Mouse (Mus musculus): ENCODE data around the gene Lin37. TPM values are rescaled to one million over a fixed set of nuclear protein-coding genes. Genes with fewer than 3 reads are reported as not detected.
A peak's percentile ranks its signal among the peaks of the same experiment; 100 is the strongest.

Gene Lin37
- polyA plus RNA-seq, 1 experiment from 2014 or later, result 60.4 TPM

GRCm38 (mm10) chr7:30520396-30520795, 39.2 kb downstream of the Lin37 start:
- no peak overlapping the region for H3K4me2 ChIP-seq (replicated peaks)
- no peak overlapping the region for H3K4me3 ChIP-seq (replicated peaks)
- no peaks in the 10 kb centered on the region for H3K9me3 ChIP-seq
- peaks cover 32% of the 10 kb centered on the region for H3K36me3 ChIP-seq
- no peaks in the 10 kb centered on the region; the same call in 1 of the 2 replicates for H3K27me3 ChIP-seq
- 46% methylated on average over 4 of the region's 4 CpGs for WGBS
- H3K27ac ChIP-seq, result no peak overlapping the region
- ATAC-seq, result peak; percentile 10
- peak overlapping the region; percentile 14; the same call in 1 of the 2 replicates for H3K9ac ChIP-seq (replicated peaks)
- peaks cover 14% of the 10 kb centered on the region for H3K4me1 ChIP-seq (replicated peaks)

GRCm38 (mm10) chr7:30518325-30518724, 41.3 kb downstream of the Lin37 start:
- Histone ChIP-seq H3K27ac (no peak overlapping the region), H3K9ac (replicated peaks) (no peak overlapping the region), H3K36me3 (peaks cover 13% of the 10 kb centered on the region), H3K9me3 (no peaks in the 10 kb centered on the region), H3K27me3 (no peaks in the 10 kb centered on the region; the same call in 1 of the 2 replicates), H3K4me1 (replicated peaks) (peaks cover 11% of the 10 kb centered on the region), H3K4me2 (replicated peaks) (no peak overlapping the region), H3K4me3 (replicated peaks) (no peak overlapping the region)
- no peak for ATAC-seq
- WGBS, result 45% methylated on average over 8 of the region's 8 CpGs

- H3K9ac ChIP-seq (replicated peaks), result no peak overlapping the region
- ATAC-seq, result no peak
- H3K4me1 ChIP-seq (replicated peaks), result peaks cover 3% of the 10 kb centered on the region; the same call in 1 of the 2 replicates
- WGBS, result 61% methylated on average over 24 of the region's 24 CpGs
- H3K4me2 ChIP-seq (replicated peaks), result no peak overlapping the region
- H3K36me3 ChIP-seq, result no peaks in the 10 kb centered on the region
- H3K27me3 ChIP-seq, result no peaks in the 10 kb centered on the region; the same call in 1 of the 2 replicates
- H3K9me3 ChIP-seq, result no peaks in the 10 kb centered on the region
- no peak overlapping the region for H3K4me3 ChIP-seq (replicated peaks)
- H3K27ac ChIP-seq, result no peak overlapping the region
Measured at GRCm38 (mm10) chr7:30515003-30515760, 44.5 kb downstream of the Lin37 start.

- no peak overlapping the region for H3K27ac ChIP-seq
- no peaks in the 10 kb centered on the region for H3K36me3 ChIP-seq
- no peaks in the 10 kb centered on the region for H3K27me3 ChIP-seq
- 77% methylated on average over 4 of the region's 4 CpGs for WGBS
- ATAC-seq, result no peak
- no peaks in the 10 kb centered on the region for H3K9me3 ChIP-seq
- H3K9ac ChIP-seq (replicated peaks), result no peak overlapping the region
- no peak overlapping the region for H3K4me2 ChIP-seq (replicated peaks)
- H3K4me1 ChIP-seq (replicated peaks), result no peaks in the 10 kb centered on the region
- H3K4me3 ChIP-seq (replicated peaks), result no peak overlapping the region
Measured at GRCm38 (mm10) chr7:30508061-30508460, 51.6 kb downstream of the Lin37 start.

Small RNA genes within 50 kb of the gene (microRNA-seq; reads per million reads assigned to microRNA genes)
- gene Gm38670, result 0.82 reads per million
- not detected for gene Mir3569

Other genes with a start within 250 kb of the Lin37 start
- gene Syne4, start 245.0 kb downstream of the Lin37 start, polyA plus RNA-seq (2015; fragmentation: Nextera tagmentation; extraction: Ambion mirVana), result 10.8 and 11.7 TPM in 2 replicates
- not detected in 2 replicates for gene E130208F15Rik, start 238.1 kb downstream of the Lin37 start, polyA plus RNA-seq (2015; fragmentation: Nextera tagmentation; extraction: Ambion mirVana)
- 21.2 and 23.6 TPM in 2 replicates for gene Sdhaf1, start 235.9 kb downstream of the Lin37 start, polyA plus RNA-seq (2015; fragmentation: Nextera tagmentation; extraction: Ambion mirVana)
- gene Lrfn3, start 197.1 kb downstream of the Lin37 start, polyA plus RNA-seq (2015; fragmentation: Nextera tagmentation; extraction: Ambion mirVana), result 11.4 and 13.0 TPM in 2 replicates
- gene Tyrobp, start 146.1 kb downstream of the Lin37 start, polyA plus RNA-seq (2015; fragmentation: Nextera tagmentation; extraction: Ambion mirVana), result 21.0 and 23.8 TPM in 2 replicates
- 0.54 TPM in 1 of 2 replicates, not detected in the other for gene Hcst, start 140.0 kb downstream of the Lin37 start, polyA plus RNA-seq (2015; fragmentation: Nextera tagmentation; extraction: Ambion mirVana)
- 1.2 and 1.3 TPM in 2 replicates for gene Nfkbid, start 138.1 kb downstream of the Lin37 start, polyA plus RNA-seq (2015; fragmentation: Nextera tagmentation; extraction: Ambion mirVana)
- gene Aplp1, start 114.3 kb downstream of the Lin37 start, polyA plus RNA-seq (2015; fragmentation: Nextera tagmentation; extraction: Ambion mirVana), result 521 and 559 TPM in 2 replicates
- gene Kirrel2, start 102.1 kb downstream of the Lin37 start, polyA plus RNA-seq (2015; fragmentation: Nextera tagmentation; extraction: Ambion mirVana), result 3.1 and 3.6 TPM in 2 replicates
- 0.78 and 0.94 TPM in 2 replicates for gene Nphs1, start 101.5 kb downstream of the Lin37 start, polyA plus RNA-seq (2015; fragmentation: Nextera tagmentation; extraction: Ambion mirVana)
- gene Prodh2, start 66.2 kb downstream of the Lin37 start, polyA plus RNA-seq (2015; fragmentation: Nextera tagmentation; extraction: Ambion mirVana), result not detected in 2 replicates
- 106 and 114 TPM in 2 replicates for gene Arhgap33, start 24.8 kb downstream of the Lin37 start, polyA plus RNA-seq (2015; fragmentation: Nextera tagmentation; extraction: Ambion mirVana)
- gene Hspb6, start 7.7 kb downstream of the Lin37 start, polyA plus RNA-seq (2015; fragmentation: Nextera tagmentation; extraction: Ambion mirVana), result 5.7 and 6.6 TPM in 2 replicates
- 8.7 and 12.3 TPM in 2 replicates for gene Proser3, start 7.5 kb downstream of the Lin37 start, polyA plus RNA-seq (2015; fragmentation: Nextera tagmentation; extraction: Ambion mirVana)
- gene U2af1l4, start 3.5 kb upstream of the Lin37 start, polyA plus RNA-seq (2015; fragmentation: Nextera tagmentation; extraction: Ambion mirVana), result 92.5 and 102 TPM in 2 replicates
- gene Gm49396, start 3.5 kb upstream of the Lin37 start, polyA plus RNA-seq (2015; fragmentation: Nextera tagmentation; extraction: Ambion mirVana), result 20.7 and 22.6 TPM in 2 replicates
- 131 and 133 TPM in 2 replicates for gene Psenen, start 3.8 kb upstream of the Lin37 start, polyA plus RNA-seq (2015; fragmentation: Nextera tagmentation; extraction: Ambion mirVana)
- gene Igflr1, start 5.6 kb upstream of the Lin37 start, polyA plus RNA-seq (2015; fragmentation: Nextera tagmentation; extraction: Ambion mirVana), result 4.8 and 6.6 TPM in 2 replicates
- gene Kmt2b, start 28.9 kb upstream of the Lin37 start, polyA plus RNA-seq (2015; fragmentation: Nextera tagmentation; extraction: Ambion mirVana), result 12.9 and 13.3 TPM in 2 replicates
- 0.14 and 0.31 TPM in 2 replicates for gene Zbtb32, start 39.1 kb upstream of the Lin37 start, polyA plus RNA-seq (2015; fragmentation: Nextera tagmentation; extraction: Ambion mirVana)
- 0.46 and 0.73 TPM in 2 replicates for gene Upk1a, start 53.0 kb upstream of the Lin37 start, polyA plus RNA-seq (2015; fragmentation: Nextera tagmentation; extraction: Ambion mirVana)
- 1,046 and 1,055 TPM in 2 replicates for gene Cox6b1, start 66.3 kb upstream of the Lin37 start, polyA plus RNA-seq (2015; fragmentation: Nextera tagmentation; extraction: Ambion mirVana)
- gene Etv2, start 76.0 kb upstream of the Lin37 start, polyA plus RNA-seq (2015; fragmentation: Nextera tagmentation; extraction: Ambion mirVana), result not detected in 2 replicates
- 130 and 153 TPM in 2 replicates for gene Rbm42, start 90.5 kb upstream of the Lin37 start, polyA plus RNA-seq (2015; fragmentation: Nextera tagmentation; extraction: Ambion mirVana)
- 34.2 and 37.0 TPM in 2 replicates for gene Haus5, start 105.2 kb upstream of the Lin37 start, polyA plus RNA-seq (2015; fragmentation: Nextera tagmentation; extraction: Ambion mirVana)
- gene Pmis2, start 111.8 kb upstream of the Lin37 start, polyA plus RNA-seq (2015; fragmentation: Nextera tagmentation; extraction: Ambion mirVana), result not detected in 2 replicates
- not detected in 2 replicates for gene 2200002J24Rik, start 139.1 kb upstream of the Lin37 start, polyA plus RNA-seq (2015; fragmentation: Nextera tagmentation; extraction: Ambion mirVana)
- gene Atp4a, start 152.4 kb upstream of the Lin37 start, polyA plus RNA-seq (2015; fragmentation: Nextera tagmentation; extraction: Ambion mirVana), result 0.62 and 1.3 TPM in 2 replicates
- gene Tmem147, start 169.7 kb upstream of the Lin37 start, polyA plus RNA-seq (2015; fragmentation: Nextera tagmentation; extraction: Ambion mirVana), result 200 and 203 TPM in 2 replicates
- gene Gapdhs, start 183.8 kb upstream of the Lin37 start, polyA plus RNA-seq (2015; fragmentation: Nextera tagmentation; extraction: Ambion mirVana), result 1.1 and 2.2 TPM in 2 replicates
- 2.3 TPM in 2 replicates for gene Sbsn, start 191.6 kb upstream of the Lin37 start, polyA plus RNA-seq (2015; fragmentation: Nextera tagmentation; extraction: Ambion mirVana)
- 0.27 and 0.57 TPM in 2 replicates for gene Dmkn, start 203.9 kb upstream of the Lin37 start, polyA plus RNA-seq (2015; fragmentation: Nextera tagmentation; extraction: Ambion mirVana)
- gene Krtdap, start 228.1 kb upstream of the Lin37 start, polyA plus RNA-seq (2015; fragmentation: Nextera tagmentation; extraction: Ambion mirVana), result not detected in 2 replicates

Data from midbrain, embryonic 13.5 days (tissue).